Mouse (Mus musculus) brown adipose tissue, adult 24 weeks (tissue): Measurements from ENCODE around the gene Hectd1. TPM values are rescaled to one million over a fixed set of nuclear protein-coding genes. Genes with fewer than 3 reads are reported as not detected.

ENCODE experiments used
- H3K27ac ChIP-seq: fragments of 200-500 bp; replicated peaks from 2 replicates; pipeline ENCODE4 v1.5.1; 2012; ENCODE audit warnings: low read depth, mild to moderate bottlenecking, low read length
- H3K4me1 ChIP-seq: fragments of 200-500 bp; 2 replicates; pipeline ENCODE4 v1.6.1; 2012; ENCODE audit warnings: low read length, mixed read lengths; ENCODE audit not compliant: control insufficient read depth, insufficient read depth, insufficient read length
- H3K4me3 ChIP-seq: fragments of 200-500 bp; 2 replicates; pipeline ENCODE4 v1.5.1; 2012; ENCODE audit warnings: low read depth, mild to moderate bottlenecking, low read length, moderate library complexity; ENCODE audit not compliant: insufficient read depth
- polyA plus RNA-seq: library from polyadenylated mRNA; stranded (reverse); fragments of >200 nt; gene quantifications from 2 replicates; pipeline ENCODE4 v1.2.4, GENCODE M21; 2012; ENCODE audit not compliant: missing spikeins, insufficient read depth, insufficient read length

Hectd1 gene
- polyA plus RNA-seq, 1 experiment: 27.3 TPM

DNA sequence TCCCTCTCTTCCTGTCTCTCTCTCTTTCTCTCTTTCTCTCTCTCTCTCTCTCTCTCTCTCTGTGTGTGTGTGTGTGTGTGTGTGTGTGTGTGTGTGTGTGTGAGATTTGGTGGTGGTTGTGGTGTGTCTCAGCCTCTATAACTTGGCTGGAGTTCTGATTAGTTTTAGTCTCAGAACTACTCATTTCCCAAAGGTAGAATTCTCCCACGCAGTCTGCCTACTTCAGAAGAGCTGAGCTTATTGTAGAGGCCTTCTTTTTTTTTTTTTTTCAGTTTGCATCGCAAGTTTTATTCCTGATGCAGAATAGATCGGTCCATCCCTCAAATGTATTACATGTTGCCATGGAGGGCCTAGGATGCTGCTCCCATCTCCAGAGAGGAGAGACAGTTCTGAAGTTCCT lies 119.6 kb downstream of the Hectd1 start:
- Histone ChIP-seq H3K27ac (no peak overlapping the region), H3K4me3 (no peak overlapping the region), H3K4me1 (peaks cover 3% of the 10 kb centered on the region)

DNA sequence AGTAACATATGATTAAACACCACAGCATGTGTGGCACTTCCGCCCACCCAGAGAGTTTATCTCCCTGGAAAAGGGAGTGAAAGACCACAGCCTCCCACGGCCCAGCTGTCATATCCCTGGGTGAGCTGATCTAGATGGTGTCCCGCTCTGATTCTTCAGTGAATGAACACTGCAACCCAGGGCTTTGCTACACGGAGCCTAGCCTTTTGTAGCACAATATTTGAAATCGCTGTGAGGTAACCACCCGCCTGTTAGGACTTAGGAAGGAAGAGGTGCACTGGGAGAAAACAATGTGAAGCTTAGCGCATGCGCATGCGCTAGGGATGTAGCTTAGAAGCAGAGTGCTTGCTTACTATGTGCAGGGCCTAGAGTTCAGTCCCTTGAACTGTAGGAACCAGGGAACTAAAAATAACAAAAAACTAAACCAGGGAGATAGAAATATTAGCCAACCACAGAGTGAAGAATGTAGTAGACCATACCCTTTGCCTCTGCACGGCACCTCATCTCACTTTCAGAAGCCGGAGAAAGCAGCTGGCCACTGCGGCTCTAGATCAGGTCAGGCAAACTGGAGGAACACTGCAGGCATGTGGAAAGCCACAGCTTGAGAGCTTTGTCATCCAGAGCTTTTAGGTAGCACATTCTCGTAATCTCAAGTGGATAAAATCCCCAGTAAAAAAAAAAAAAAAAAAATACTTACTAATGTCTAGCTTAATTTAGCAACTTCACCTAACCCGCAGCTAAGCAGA lies 120.2 kb downstream of the Hectd1 start:
- Histone ChIP-seq H3K4me3 (peak overlapping the region; percentile 41), H3K4me1 (peaks cover 3% of the 10 kb centered on the region), H3K27ac (peak overlapping the region; percentile 87)

DNA sequence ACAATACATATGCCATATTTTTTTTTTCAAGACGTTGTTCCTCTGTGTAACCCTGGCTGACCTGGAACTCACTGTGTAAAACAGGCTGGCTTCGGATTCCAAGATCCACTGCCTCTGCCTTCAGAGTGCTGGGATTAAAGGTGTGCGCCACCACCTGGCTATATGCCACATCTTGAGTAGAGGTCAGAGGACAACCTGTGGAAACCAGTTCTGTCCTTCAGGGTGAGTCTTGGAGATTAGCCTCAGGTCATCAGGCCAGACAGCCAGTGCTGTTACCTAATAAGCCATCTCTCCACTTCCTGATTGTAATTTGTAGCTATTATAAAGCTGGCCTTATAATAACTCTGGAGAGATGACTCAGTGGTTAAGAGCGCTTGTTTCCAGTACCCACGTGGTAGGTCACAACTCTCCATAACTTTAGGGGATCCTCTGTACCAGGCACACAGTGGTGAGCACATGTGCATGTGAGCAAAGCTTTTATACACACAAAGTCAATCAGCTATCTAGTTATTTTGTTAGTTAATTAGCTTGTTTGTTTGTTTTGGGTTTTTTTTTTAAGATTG lies 122.6 kb downstream of the Hectd1 start:
- peaks cover 5% of the 10 kb centered on the region for H3K4me1 ChIP-seq
- H3K4me3 ChIP-seq: no peak overlapping the region
- no peak overlapping the region for H3K27ac ChIP-seq

DNA sequence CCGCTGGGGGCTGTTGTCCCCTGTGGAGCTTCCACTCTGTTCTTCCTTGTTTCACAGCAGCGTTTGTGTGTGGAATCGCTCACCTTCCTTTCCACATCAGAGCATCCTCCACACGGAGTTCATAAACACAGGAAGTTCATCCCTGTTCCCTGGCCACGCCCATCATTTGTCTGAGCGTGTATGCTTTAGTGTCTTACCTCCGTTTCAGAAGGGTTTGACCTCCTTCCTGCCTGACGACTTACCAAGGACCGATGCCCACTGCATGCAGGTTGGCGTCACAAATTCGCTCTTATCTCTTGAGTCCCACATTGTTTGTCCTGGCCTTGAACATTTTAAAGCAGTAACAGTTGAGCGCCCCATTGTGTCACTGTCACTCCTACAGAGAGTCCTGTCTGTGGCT lies 123.6 kb downstream of the Hectd1 start:
- Histone ChIP-seq H3K27ac (peak overlapping the region; percentile 44; the same call in 1 of the 2 replicates), H3K4me3 (no peak overlapping the region), H3K4me1 (peaks cover 5% of the 10 kb centered on the region)

DNA sequence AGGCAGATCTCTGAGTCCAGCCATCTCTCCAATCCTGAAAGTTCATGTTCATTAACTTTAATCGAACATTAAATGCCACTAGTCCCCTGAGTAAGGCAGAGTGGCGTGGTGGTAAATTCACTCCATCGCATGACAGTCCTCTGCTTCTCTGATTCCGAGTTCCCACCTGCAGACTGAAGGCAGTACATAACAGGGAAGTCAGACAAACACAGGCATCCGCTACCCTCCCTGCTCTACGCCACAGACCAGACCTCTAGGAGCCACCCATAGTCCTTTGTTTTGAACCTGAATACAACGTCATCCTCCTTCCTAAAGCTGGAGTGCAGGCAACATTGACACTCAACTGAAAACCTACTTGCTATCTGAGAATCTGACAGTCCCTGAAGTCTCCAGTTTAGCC lies 124.8 kb downstream of the Hectd1 start:
- no peak overlapping the region for H3K27ac ChIP-seq
- peaks cover 4% of the 10 kb centered on the region; the same call in 1 of the 2 replicates for H3K4me1 ChIP-seq
- no peak overlapping the region for H3K4me3 ChIP-seq

DNA sequence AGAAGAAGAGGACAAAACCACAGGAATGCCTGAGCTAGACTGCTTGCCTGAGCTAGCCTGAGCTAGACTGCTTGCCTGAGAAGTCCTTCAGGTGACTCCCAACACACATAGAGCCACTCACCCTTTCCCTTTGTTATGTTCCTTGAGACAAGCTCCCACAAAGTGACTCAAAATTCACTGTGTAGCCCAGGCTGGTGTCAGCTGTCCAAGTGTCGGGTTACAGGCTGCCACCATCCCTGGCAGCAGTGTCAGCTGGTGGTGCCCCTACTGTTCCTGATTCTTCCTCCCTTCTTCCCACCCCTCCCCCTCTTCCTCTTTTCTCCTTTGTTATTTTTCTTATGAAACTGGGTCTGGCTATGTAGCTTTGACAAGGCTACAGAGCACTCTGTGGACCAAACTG lies 125.5 kb downstream of the Hectd1 start:
- Histone ChIP-seq H3K4me3 (no peak overlapping the region), H3K27ac (no peak overlapping the region), H3K4me1 (peaks cover 4% of the 10 kb centered on the region; the same call in 1 of the 2 replicates)

DNA sequence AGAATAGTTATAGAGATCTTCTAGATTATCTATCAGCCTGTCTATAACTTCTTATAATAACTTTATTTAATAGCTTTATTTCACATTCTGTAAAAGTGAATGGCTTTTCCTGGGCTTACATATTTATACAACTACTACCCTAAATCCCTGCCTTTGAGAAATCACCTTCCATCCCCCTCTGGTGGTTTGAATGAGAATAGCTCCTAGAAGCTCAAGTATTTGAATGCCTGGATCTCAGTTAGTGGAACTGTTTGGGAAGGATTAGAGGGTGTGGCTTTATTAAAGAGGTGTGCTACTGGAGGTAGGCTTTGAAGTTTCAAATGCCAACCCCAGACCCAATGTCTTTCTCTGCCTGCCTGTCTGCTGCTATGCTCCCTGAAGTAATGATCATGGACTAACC lies 127.6 kb downstream of the Hectd1 start:
- Histone ChIP-seq H3K4me3 (no peak overlapping the region), H3K4me1 (peaks cover 4% of the 10 kb centered on the region; the same call in 1 of the 2 replicates), H3K27ac (no peak overlapping the region)

DNA sequence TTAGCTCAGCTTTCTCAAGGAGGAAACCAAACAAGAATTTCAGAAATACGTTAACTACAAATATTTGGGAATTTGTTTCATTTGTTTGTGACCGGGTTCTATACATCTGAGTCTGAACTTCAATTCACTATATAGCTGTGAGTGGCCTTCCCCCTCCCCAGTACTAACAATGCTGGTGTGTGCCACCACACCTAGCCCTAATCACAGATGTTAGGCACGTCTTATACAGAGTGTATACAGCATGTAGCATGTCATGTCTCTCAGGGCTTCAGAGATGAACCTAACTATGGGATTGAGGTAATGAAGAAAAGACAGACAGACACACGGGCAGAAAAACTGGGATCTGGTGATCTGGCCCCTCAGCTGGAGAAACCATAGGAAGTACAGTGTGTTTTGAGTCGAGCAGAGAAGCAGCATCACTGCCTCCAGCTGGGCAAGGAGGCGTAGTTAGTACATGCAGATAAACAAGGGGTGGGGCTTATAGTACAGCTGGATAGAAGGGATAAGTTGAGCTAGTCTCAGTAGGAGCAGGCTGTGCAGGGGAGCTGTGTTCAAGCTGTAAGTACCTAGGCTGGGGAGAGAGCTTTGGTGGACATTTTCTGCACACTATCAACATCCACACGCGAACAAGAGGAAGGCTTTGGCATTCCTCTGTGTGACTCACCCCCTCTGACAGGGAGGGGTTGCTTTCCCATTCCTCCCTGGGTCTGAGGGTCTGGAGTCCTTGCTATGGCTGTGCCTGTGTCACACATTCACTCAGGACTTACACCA lies 129.5 kb downstream of the Hectd1 start:
- H3K4me1 ChIP-seq: peaks cover 7% of the 10 kb centered on the region
- H3K27ac ChIP-seq: no peak overlapping the region
- H3K4me3 ChIP-seq: no peak overlapping the region

DNA sequence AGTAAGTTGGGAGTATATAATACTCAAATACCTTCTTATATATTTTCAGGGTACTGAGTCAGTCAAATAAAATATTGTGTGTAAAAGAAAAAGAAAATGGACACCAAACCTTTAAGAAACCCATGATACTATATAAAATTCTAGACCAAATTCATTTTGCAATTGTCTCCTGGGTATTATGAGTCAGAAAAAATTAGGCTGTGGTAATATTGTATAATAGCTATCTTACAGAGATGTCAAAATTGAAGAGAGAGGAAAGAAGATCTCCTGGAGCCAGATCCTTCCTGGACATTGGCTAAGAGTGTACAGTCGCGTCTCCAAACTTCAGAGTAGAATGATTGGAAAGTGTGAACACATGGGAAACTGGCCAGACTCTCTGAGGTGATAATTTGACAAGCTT lies 133.2 kb downstream of the Hectd1 start:
- H3K4me1 ChIP-seq: peaks cover 13% of the 10 kb centered on the region
- H3K27ac ChIP-seq: no peak overlapping the region
- no peak overlapping the region for H3K4me3 ChIP-seq

DNA sequence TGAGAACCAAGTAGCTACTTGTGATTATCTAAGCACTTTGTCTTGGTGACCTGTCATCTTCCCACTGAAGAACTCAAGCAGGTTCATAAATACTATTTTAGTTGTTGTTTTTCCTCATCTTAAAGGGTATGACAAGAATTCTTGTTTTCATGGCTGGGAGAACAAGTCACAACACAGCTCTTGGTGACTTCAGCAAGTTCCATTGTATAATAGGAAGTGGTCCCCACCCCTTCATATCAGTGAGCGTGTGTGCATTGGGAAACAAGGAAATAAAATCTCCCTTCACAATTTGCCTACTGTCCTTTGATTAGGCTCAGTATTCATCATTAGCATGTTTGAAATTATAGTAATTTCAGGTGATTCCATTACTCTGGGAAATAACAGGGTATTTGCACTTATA lies 134.4 kb downstream of the Hectd1 start:
- Histone ChIP-seq H3K4me3 (no peak overlapping the region), H3K4me1 (peaks cover 12% of the 10 kb centered on the region), H3K27ac (no peak overlapping the region)

DNA sequence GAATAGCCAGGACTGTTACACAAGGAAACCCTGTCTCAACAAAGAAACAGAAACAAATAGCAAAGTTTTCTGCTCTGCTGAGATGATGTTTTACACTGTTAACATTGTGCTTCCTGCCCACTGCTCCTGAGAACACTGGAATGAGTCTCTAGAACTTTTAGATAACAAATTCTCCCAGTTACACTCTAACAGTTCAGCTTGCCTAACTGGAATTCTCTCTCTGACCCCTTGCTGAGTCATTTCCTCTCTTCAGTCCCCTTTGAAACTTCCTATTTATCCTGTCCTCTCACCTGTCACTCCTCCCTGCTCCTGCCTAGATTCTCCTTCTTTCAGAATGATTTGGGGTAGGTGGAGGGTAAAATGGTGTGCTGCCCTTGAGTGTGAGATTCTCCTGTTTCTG lies 135.2 kb downstream of the Hectd1 start:
- H3K4me1 ChIP-seq: peaks cover 13% of the 10 kb centered on the region
- peak overlapping the region; percentile 72 for H3K27ac ChIP-seq
- no peak overlapping the region for H3K4me3 ChIP-seq

Other genes starting within 250 kb of the Hectd1 start
- gene Coch, start 236.2 kb downstream of the Hectd1 start, polyA plus RNA-seq: not detected in 2 replicates
- 76.3 and 112 TPM in 2 replicates for gene Ap4s1, start 138.5 kb downstream of the Hectd1 start, polyA plus RNA-seq
- 61.5 and 67.4 TPM in 2 replicates for gene Strn3, start 137.6 kb downstream of the Hectd1 start, polyA plus RNA-seq
- gene Heatr5a, start 141.8 kb upstream of the Hectd1 start, polyA plus RNA-seq: 6.0 and 7.1 TPM in 2 replicates
- 16.7 and 18.2 TPM in 2 replicates for gene Dtd2, start 177.0 kb upstream of the Hectd1 start, polyA plus RNA-seq
- gene Gpr33, start 198.5 kb upstream of the Hectd1 start, polyA plus RNA-seq: not detected in 2 replicates